Mouse (Mus musculus): ENCODE measurements around the gene Rpl23a.

- TF ChIP-seq MYOG (IDR thresholded peaks at IDR 0.05; ENCODE audit: control insufficient read depth, extremely low read depth, insufficient read length) (no peak), CTCF (IDR thresholded peaks at IDR 0.05; ENCODE audit: control insufficient read depth, insufficient read depth, insufficient read length) (no peak), FOSL1 (IDR thresholded peaks at IDR 0.05; ENCODE audit: insufficient read depth, low read length, poor library complexity, severe bottlenecking) (no peak), CEBPB (IDR thresholded peaks at IDR 0.05; ENCODE audit: low read depth) (no peak), MAX (IDR thresholded peaks at IDR 0.05) (no peak)
Measured at GRCm38 (mm10) chr11:78155674-78156073, 27.7 kb downstream of the Rpl23a start.
